Mouse (Mus musculus): ENCODE results near the gene Srebf2. TPM values are rescaled to one million over a fixed set of nuclear protein-coding genes. Genes with fewer than 3 reads are reported as not detected.
"Not testable (repeated sequence)": the region's sequence is repeated elsewhere in the genome, so short reads cannot be mapped to it uniquely, and the experiment has no call there.

Srebf2 gene
- polyA plus RNA-seq, 1 experiment from 2014 or later, result 96.9 TPM

DNA sequence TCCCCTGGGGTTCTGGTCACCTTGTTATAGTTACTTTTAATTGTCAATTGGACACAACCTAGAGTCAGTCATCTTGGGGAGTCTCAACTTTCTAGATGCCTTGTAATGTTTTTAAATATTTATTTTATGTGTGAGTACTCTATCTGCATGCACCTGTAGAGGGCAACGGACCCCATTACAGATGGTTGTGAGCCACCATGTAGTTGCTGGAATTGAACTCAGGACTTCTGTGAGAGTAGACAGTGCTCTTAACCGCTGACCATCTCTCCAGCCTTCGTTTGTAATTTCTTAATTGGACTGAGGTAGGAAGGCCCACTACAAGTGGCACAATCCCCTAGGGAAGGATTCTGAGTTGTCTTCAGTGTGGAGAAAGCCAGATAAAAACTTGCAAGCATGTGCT is 96.3 kb downstream of the Srebf2 start:
- H3K4me2 ChIP-seq, result peak overlapping the region; percentile 95
- H3K27ac ChIP-seq, result peak overlapping the region; percentile 85; the same call in 1 of the 2 replicates
- H3K4me3 ChIP-seq, result peak overlapping the region; percentile 72
- H3K4me1 ChIP-seq, result peaks cover 18% of the 10 kb centered on the region
- ATAC-seq, result no peak
- peaks cover 17% of the 10 kb centered on the region for H3K36me3 ChIP-seq
- peak overlapping the region; percentile 84 for H3K9ac ChIP-seq
- H3K9me3 ChIP-seq (replicated peaks), result no peaks in the 10 kb centered on the region
- 65% methylated on average over 3 of the region's 3 CpGs for WGBS (ENCODE audit: insufficient replicate concordance)
- H3K27me3 ChIP-seq (replicated peaks), result no peaks in the 10 kb centered on the region

DNA sequence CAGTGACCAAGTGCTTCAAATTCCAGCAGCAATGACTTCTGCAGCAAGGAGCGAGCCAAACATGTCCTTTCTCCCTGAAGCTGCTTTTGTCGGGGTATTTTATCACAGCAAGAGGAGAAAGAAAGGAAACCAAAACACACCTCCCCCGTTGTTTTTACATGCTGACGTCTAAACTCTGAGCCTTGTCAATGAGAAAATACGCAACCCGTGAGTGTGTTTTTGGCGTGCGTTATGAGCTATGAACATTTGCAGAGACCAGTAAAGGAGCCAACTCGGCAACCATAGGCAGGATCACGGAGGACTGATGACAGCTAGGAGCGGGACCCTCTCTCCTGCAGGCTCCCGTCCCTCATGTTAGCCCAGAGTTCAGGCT is 96.7 kb downstream of the Srebf2 start:
- peak overlapping the region; percentile 85 for H3K27ac ChIP-seq
- peaks cover 18% of the 10 kb centered on the region for H3K4me1 ChIP-seq
- peak overlapping the region; percentile 84 for H3K9ac ChIP-seq
- no peaks in the 10 kb centered on the region for H3K27me3 ChIP-seq (replicated peaks)
- H3K36me3 ChIP-seq, result peaks cover 13% of the 10 kb centered on the region
- 9% methylated on average over 12 of the region's 12 CpGs for WGBS (ENCODE audit: insufficient replicate concordance)
- peak overlapping the region; percentile 72 for H3K4me3 ChIP-seq
- H3K4me2 ChIP-seq, result peak overlapping the region; percentile 95
- ATAC-seq, result no peak
- no peaks in the 10 kb centered on the region for H3K9me3 ChIP-seq (replicated peaks)

DNA sequence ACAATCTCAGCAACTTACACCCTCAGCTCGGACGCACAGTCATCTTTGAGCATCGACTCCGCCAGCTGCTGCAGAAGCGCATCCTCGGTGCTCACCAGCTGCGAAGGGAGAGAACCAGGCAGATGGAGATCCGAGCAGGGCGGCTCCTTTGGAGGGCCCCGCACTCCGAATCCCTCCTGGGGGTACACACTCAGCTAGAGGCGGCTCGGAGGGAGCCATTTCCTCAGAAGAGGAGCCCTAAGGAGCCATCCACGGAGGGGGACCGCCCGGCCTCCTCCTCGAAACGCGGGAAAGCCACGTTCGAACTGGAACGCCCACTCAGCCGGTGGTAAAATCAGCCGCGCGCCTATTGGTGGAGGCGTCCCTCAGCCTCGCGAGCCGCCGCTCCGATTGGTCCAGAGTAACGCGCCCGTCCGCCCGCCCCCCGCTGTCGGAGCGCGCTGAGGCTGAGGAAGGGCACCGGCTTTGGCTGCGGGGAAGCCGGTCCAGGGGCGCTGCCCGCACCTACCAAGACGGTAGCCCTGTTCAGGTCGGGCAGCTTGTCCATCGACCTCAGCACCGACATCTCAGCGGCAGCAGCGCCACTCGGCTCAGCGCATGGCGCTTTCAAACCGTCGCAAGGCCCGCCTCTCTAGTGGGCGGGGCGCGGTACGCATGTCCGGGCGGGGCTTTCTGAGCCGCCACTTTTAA is 97.3 kb downstream of the Srebf2 start, which contains the start of gene Cenpm:
Cenpm (minus strand) TSS at position 634 of the 690 bp plus-strand sequence.
- Histone ChIP-seq H3K4me1 (peaks cover 18% of the 10 kb centered on the region), H3K27ac (peak within 1 kb of the TSS; percentile 85), H3K9ac (peak within 1 kb of the TSS; percentile 84), H3K4me3 (peak within 1 kb of the TSS; percentile 72), H3K27me3 (replicated peaks) (no peaks in the 10 kb centered on the region), H3K36me3 (peaks cover 7% of the 10 kb centered on the region), H3K9me3 (replicated peaks) (no peaks in the 10 kb centered on the region), H3K4me2 (peak within 1 kb of the TSS; percentile 95)
- under 1% methylated on average over 65 of the region's 65 CpGs for WGBS (ENCODE audit: insufficient replicate concordance)
- peak; percentile 97 for ATAC-seq

DNA sequence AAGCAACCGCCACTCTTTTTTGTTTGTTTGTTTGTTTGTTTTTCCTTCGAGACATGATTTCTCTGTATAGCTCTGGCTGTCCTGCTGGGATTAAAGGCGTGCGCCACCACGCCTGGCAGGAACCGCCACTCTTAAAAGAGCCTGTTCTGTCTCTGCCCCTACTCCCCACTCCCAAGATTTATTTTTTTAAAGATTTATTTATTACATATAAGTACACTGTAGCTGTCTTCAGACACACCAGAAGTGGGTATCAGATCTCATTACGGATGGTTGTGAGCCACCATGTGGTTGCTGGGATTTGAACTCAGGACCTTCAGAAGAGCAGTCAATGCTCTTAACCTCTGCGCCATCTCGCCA is 97.8 kb downstream of the Srebf2 start:
- WGBS (ENCODE audit: insufficient replicate concordance), result 21% methylated on average over 9 of the region's 9 CpGs
- Histone ChIP-seq H3K4me2 (peak overlapping the region; percentile 95), H3K9ac (peak overlapping the region; percentile 84), H3K4me3 (peak overlapping the region; percentile 72), H3K4me1 (peaks cover 19% of the 10 kb centered on the region), H3K27ac (peak overlapping the region; percentile 85)
- H3K27me3 ChIP-seq (replicated peaks); H3K36me3 ChIP-seq; H3K9me3 ChIP-seq (replicated peaks); ATAC-seq: not testable (repeated sequence)

DNA sequence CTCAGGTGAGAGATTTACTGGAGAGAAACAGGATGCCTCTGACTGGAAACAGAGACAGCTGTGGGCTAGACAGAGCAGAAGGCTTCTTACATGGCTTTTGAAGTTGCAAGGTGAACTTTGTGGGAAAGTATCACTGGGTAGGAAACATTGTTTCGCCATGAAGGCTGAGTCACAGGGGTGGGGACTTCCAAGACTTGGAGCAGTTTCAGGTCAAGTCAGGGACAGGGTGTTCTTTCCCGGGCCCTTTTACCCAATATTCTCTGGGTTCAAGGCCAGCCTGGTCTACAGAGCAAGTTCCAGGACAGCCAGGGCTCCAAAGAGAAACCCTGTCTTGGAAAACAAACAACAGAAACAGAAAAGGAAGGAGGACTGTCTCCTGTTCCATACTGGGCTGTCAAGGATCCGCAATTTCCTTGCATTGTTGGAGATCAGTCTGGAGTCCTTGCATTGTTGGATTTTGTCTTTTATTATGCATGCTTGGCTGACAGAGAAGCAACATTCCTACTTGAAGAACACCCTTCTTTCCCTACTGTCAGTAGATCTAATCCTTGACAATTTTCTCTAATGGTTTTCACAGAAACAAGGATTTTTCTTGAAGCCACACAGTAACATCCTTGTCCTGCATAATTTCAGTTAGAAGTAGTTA is 100.3 kb downstream of the Srebf2 start:
- Histone ChIP-seq H3K4me2 (no peak overlapping the region), H3K36me3 (no peaks in the 10 kb centered on the region), H3K4me3 (no peak overlapping the region), H3K9ac (no peak overlapping the region), H3K4me1 (peaks cover 22% of the 10 kb centered on the region), H3K27me3 (replicated peaks) (peaks cover 5% of the 10 kb centered on the region; the same call in 1 of the 2 replicates), H3K27ac (no peak overlapping the region), H3K9me3 (replicated peaks) (no peaks in the 10 kb centered on the region)
- ATAC-seq, result no peak
- 58% methylated on average over 3 of the region's 3 CpGs for WGBS (ENCODE audit: insufficient replicate concordance)

DNA sequence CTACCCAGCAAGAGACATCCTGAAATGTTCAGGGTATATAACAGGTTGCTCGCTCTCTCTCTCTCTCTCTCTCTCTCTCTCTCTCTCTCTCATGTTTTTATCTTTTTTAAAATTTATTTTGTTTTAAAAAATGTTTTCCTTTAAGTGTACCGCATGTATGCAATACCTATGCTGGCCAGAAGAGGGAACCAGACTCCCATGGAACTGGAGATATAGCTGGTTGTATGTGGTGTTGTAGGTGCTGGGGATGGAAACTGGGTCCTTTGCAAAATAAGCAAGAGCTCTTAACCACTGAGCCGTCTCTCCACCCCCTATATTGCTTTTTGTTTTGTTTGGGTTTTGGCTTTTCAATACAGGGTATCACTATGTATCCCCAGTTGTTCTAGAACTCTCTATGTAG is 104.6 kb downstream of the Srebf2 start:
- Histone ChIP-seq H3K36me3 (no peaks in the 10 kb centered on the region), H3K4me3 (no peak overlapping the region), H3K9ac (no peak overlapping the region), H3K4me2 (no peak overlapping the region), H3K27ac (no peak overlapping the region), H3K27me3 (replicated peaks) (peaks cover 25% of the 10 kb centered on the region), H3K4me1 (0 out of 2 replicates have a peak, but pooled peaks cover 4% of the 10 kb centered on the region), H3K9me3 (replicated peaks) (no peaks in the 10 kb centered on the region)
- 79% methylated on average over 3 of the region's 3 CpGs for WGBS (ENCODE audit: insufficient replicate concordance)
- ATAC-seq, result no peak

DNA sequence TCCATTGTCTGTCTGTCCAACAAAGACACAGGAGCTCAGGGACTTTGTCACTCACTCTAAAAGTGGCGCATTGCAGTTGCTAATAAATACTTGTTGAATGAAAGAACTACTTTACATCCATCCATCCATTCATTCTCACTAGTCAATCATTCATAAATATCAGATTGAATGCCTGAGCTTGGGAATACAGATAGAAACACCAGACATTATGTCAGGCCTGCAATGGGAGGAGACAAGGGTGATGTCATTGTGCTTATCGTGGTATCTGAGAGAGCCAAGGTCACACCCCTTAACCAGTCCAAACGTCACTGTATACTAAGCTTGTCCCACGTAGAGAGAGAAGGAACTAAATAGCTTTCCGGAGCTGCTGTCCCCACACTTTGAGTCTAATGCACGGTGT is 105.1 kb downstream of the Srebf2 start, which contains the start of gene 1500009C09Rik:
1500009C09Rik (plus strand) TSS at position 301 of the 400 bp plus-strand sequence.
- H3K9ac ChIP-seq, result no peak within 1 kb of the TSS
- H3K27me3 ChIP-seq (replicated peaks), result peaks cover 30% of the 10 kb centered on the region
- no peaks in the 10 kb centered on the region for H3K36me3 ChIP-seq
- H3K9me3 ChIP-seq (replicated peaks), result no peaks in the 10 kb centered on the region
- H3K4me1 ChIP-seq, result 0 out of 2 replicates have a peak, but pooled peaks cover 4% of the 10 kb centered on the region
- H3K27ac ChIP-seq, result no peak within 1 kb of the TSS
- no peak for ATAC-seq
- H3K4me3 ChIP-seq, result no peak within 1 kb of the TSS
- no peak within 1 kb of the TSS for H3K4me2 ChIP-seq
- 62% methylated on average over 6 of the region's 6 CpGs for WGBS (ENCODE audit: insufficient replicate concordance)

MicroRNAs within 50 kb of the gene (microRNA counts, 519-probe panel; counts per million panel counts)
- microRNA mmu-miR-33, result 1,188 counts per million, percentile 71 among the panel's probes with 10 or more counts

Small RNA genes lying within 50 kb of the gene (microRNA-seq; reads per million reads assigned to microRNA genes)
- gene Mir33, result 139 reads per million, percentile 50 among the genes with 10 or more reads in this experiment

Other genes with a start within 250 kb of the Srebf2 start
- 87.2 and 96.3 TPM in 2 replicates for gene Polr3h, start 220.9 kb upstream of the Srebf2 start, polyA plus RNA-seq (2016; fragmentation: Nextera tagmentation; extraction: Ambion mirVana)
- 1.8 and 2.5 TPM in 2 replicates for gene Csdc2, start 210.4 kb upstream of the Srebf2 start, polyA plus RNA-seq (2016; fragmentation: Nextera tagmentation; extraction: Ambion mirVana)
- gene Pmm1, start 186.3 kb upstream of the Srebf2 start, polyA plus RNA-seq (2016; fragmentation: Nextera tagmentation; extraction: Ambion mirVana), result 24.6 and 28.0 TPM in 2 replicates
- not detected in 2 replicates for gene 1700029P11Rik, start 166.6 kb upstream of the Srebf2 start, polyA plus RNA-seq (2016; fragmentation: Nextera tagmentation; extraction: Ambion mirVana)
- 94.9 and 98.7 TPM in 2 replicates for gene Xrcc6, start 159.3 kb upstream of the Srebf2 start, polyA plus RNA-seq (2016; fragmentation: Nextera tagmentation; extraction: Ambion mirVana)
- gene Desi1, start 113.3 kb upstream of the Srebf2 start, polyA plus RNA-seq (2016; fragmentation: Nextera tagmentation; extraction: Ambion mirVana), result 19.6 and 21.8 TPM in 2 replicates
- 232 and 235 TPM in 2 replicates for gene Snu13, start 99.6 kb upstream of the Srebf2 start, polyA plus RNA-seq (2016; fragmentation: Nextera tagmentation; extraction: Ambion mirVana)
- not detected in 2 replicates for gene 4930407I10Rik, start 88.0 kb upstream of the Srebf2 start, polyA plus RNA-seq (2016; fragmentation: Nextera tagmentation; extraction: Ambion mirVana)
- gene Mei1, start 77.2 kb upstream of the Srebf2 start, polyA plus RNA-seq (2016; fragmentation: Nextera tagmentation; extraction: Ambion mirVana), result not detected in 2 replicates
- 12.2 TPM in 2 replicates for gene Ccdc134, start 19.3 kb upstream of the Srebf2 start, polyA plus RNA-seq (2016; fragmentation: Nextera tagmentation; extraction: Ambion mirVana)
- 0.31 and 0.37 TPM in 2 replicates for gene Shisa8, start 65.6 kb downstream of the Srebf2 start, polyA plus RNA-seq (2016; fragmentation: Nextera tagmentation; extraction: Ambion mirVana)
- gene Tnfrsf13c, start 77.2 kb downstream of the Srebf2 start, polyA plus RNA-seq (2016; fragmentation: Nextera tagmentation; extraction: Ambion mirVana), result 0.30 TPM in 2 replicates
- 48.3 and 51.2 TPM in 2 replicates for gene Cenpm, start 97.6 kb downstream of the Srebf2 start, polyA plus RNA-seq (2016; fragmentation: Nextera tagmentation; extraction: Ambion mirVana)
- not detected in 2 replicates for gene 1500009C09Rik, start 105.2 kb downstream of the Srebf2 start, polyA plus RNA-seq (2016; fragmentation: Nextera tagmentation; extraction: Ambion mirVana)
- 0.81 and 1.4 TPM in 2 replicates for gene Sept3, start 127.7 kb downstream of the Srebf2 start, polyA plus RNA-seq (2016; fragmentation: Nextera tagmentation; extraction: Ambion mirVana)
- gene Wbp2nl, start 151.8 kb downstream of the Srebf2 start, polyA plus RNA-seq (2016; fragmentation: Nextera tagmentation; extraction: Ambion mirVana), result 0.22 and 0.31 TPM in 2 replicates
- 36.5 and 40.8 TPM in 2 replicates for gene Naga, start 191.7 kb downstream of the Srebf2 start, polyA plus RNA-seq (2016; fragmentation: Nextera tagmentation; extraction: Ambion mirVana)
- gene Pheta2, start 191.8 kb downstream of the Srebf2 start, polyA plus RNA-seq (2016; fragmentation: Nextera tagmentation; extraction: Ambion mirVana), result 39.1 and 42.8 TPM in 2 replicates
- gene Smdt1, start 191.8 kb downstream of the Srebf2 start, polyA plus RNA-seq (2016; fragmentation: Nextera tagmentation; extraction: Ambion mirVana), result 193 and 196 TPM in 2 replicates
- gene Ndufa6, start 207.1 kb downstream of the Srebf2 start, polyA plus RNA-seq (2016; fragmentation: Nextera tagmentation; extraction: Ambion mirVana), result 368 and 383 TPM in 2 replicates
- 8.0 and 8.1 TPM in 2 replicates for gene Cyp2d22, start 233.1 kb downstream of the Srebf2 start, polyA plus RNA-seq (2016; fragmentation: Nextera tagmentation; extraction: Ambion mirVana)
- not detected in 2 replicates for gene Cyp2d11, start 246.8 kb downstream of the Srebf2 start, polyA plus RNA-seq (2016; fragmentation: Nextera tagmentation; extraction: Ambion mirVana)